Mouse (Mus musculus) retina, postnatal 7 days (tissue): ENCODE data around the gene Fmo1.
"Not testable (repeated sequence)": the region's sequence is repeated elsewhere in the genome, so short reads cannot be mapped to it uniquely, and the experiment has no call there.

Experiments
- DNase-seq: peaks from one replicate; pipeline ENCODE4 v3.0.0-alpha.2; 2012; ENCODE audit warnings: low read depth, low spot score

The Fmo1 gene

DNA sequence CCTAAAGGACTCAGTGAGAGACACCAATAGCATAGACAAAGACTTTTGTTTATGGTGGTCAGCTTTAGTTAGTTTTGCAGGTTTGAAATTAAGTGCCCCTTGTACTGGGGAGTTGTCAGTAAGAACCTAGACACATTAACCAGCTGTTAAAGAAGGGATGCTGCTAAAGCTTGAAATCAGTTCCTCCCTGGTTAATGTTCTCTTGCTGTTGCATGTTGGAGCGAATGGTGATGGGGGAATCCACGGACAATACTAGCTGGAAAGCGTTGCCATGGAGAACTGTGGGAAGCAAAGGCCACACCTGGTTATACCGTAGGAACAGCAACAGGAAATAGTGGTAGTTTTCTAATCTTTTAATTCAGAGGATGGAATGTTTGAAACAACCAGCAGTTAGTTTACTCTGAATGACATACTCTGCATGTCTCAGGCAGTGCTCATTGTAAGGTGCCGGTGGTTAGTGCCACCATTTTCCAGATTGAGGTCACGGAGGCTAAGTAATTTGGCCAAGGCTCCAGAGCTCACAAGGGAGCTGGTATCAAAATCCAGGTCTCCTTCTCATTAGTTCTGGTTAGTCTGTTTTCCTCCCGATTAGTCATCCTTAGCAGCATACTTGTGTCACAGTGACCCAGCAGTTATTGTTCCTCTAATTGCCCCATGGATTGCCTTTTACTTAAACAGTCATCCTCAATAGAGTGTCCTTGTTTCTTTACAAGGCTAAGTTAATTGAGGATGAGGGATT lies 73.9 kb downstream of the Fmo1 start:
- no peak for DNase-seq

DNA sequence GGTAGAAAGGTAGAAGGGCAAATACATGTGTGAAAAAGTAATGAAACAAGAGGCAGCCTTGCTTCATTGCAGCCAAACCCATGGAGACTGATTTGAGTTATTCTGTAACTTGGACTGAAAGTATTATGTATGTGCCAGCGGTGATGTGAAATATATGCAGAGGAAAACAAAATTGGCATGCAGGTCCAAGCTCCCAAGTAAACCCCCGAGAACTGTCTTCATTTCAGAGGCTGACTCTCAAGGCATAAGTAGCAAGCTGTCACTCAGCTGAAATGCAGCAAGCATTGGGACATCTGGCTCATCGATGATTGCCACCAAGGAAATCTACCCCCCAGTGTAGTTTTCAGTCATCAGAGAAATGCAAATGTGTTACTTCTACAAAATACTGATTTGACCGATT lies 81.2 kb downstream of the Fmo1 start:
- no peak for DNase-seq

DNA sequence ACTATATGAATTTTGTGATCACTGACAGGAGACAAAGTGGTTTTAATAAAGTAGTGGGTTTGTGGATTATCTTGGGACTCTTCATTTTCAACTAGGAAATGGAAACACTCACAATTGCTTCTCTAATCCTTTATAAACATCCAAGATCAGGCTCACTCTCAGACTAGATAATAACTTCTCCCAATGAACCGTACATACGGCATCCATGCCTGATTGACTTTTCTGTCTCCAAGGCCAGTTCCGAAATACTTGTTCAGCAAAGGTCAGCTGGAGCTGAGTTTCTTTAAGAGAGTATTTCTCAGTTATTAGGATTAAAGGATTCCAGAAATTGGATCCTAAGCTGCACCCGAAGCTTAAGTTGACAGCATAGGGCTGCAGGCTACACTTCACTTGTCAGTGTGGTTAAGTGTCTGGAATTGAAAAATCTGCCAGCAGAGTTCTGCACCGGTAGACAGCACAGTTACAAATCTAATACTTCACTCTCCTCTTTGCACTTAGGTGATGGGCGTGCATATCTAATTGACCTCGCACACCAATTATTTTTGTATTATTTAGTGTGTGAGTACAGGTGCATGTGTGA lies 82.7 kb downstream of the Fmo1 start:
- DNase-seq = no peak

DNA sequence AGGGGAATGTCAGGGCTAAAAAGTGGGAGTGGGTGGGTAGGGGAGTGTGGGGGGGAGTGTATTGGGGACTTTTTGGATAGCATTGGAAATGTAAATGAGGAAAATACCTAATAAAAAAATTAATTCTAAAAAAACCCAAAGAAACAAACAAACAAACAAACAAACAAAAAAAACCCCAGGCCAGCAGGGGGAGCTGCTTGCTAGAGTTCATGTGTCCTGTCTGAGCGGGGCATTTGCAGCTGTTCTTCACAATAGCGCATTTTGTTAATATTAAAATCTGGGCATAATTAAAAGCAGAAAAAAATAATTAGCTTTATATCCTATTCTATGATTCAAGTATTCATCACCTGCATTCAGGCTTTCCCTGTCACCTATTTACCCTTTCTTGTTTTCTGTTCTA lies 85.4 kb downstream of the Fmo1 start:
- DNase-seq = not testable (repeated sequence)
